Mouse (Mus musculus): ENCODE results near the gene Ccl6. TPM values are rescaled to one million over a fixed set of nuclear protein-coding genes. Genes with fewer than 3 reads are reported as not detected.

Gene Ccl6
- polyA plus RNA-seq, 1 experiment from 2014 or later, result 1.6 TPM

GRCm38 (mm10) chr11:83605535-83605934 is 12.6 kb upstream of the Ccl6 start:
- Histone ChIP-seq H3K4me1 (ENCODE audit: control insufficient read depth, insufficient read depth, low read length) (no peaks in the 10 kb centered on the region), H3K27ac (ENCODE audit: low read depth, low read length) (no peak overlapping the region), H3K36me3 (ENCODE audit: control insufficient read depth, insufficient read depth, low read length) (no peaks in the 10 kb centered on the region), H3K4me3 (ENCODE audit: low read depth, low read length) (no peak overlapping the region), H3K9me3 (replicated peaks; ENCODE audit: control insufficient read depth, low read length) (no peaks in the 10 kb centered on the region), H3K4me2 (ENCODE audit: low read length) (no peak overlapping the region), H3K27me3 (replicated peaks; ENCODE audit: control insufficient read depth, insufficient read depth, low read length) (no peaks in the 10 kb centered on the region), H3K9ac (ENCODE audit: low read length) (no peak overlapping the region)
- DNase-seq (ENCODE audit: low spot score) (no peak), ATAC-seq (no peak)
- 97% methylated on average over 3 of the region's 3 CpGs for WGBS

GRCm38 (mm10) chr11:83604698-83605097 is 11.8 kb upstream of the Ccl6 start:
- ATAC-seq (no peak), DNase-seq (ENCODE audit: low spot score) (no peak)
- Histone ChIP-seq H3K36me3 (ENCODE audit: control insufficient read depth, insufficient read depth, low read length) (no peaks in the 10 kb centered on the region), H3K27ac (ENCODE audit: low read depth, low read length) (no peak overlapping the region), H3K27me3 (replicated peaks; ENCODE audit: control insufficient read depth, insufficient read depth, low read length) (no peaks in the 10 kb centered on the region), H3K4me3 (ENCODE audit: low read depth, low read length) (no peak overlapping the region), H3K4me1 (ENCODE audit: control insufficient read depth, insufficient read depth, low read length) (no peaks in the 10 kb centered on the region), H3K9ac (ENCODE audit: low read length) (no peak overlapping the region), H3K4me2 (ENCODE audit: low read length) (no peak overlapping the region), H3K9me3 (replicated peaks; ENCODE audit: control insufficient read depth, low read length) (no peaks in the 10 kb centered on the region)
- WGBS, result 90% methylated on average over 4 of the region's 4 CpGs

GRCm38 (mm10) chr11:83603399-83603798 is 10.5 kb upstream of the Ccl6 start:
- Histone ChIP-seq H3K4me1 (ENCODE audit: control insufficient read depth, insufficient read depth, low read length) (no peaks in the 10 kb centered on the region), H3K27me3 (replicated peaks; ENCODE audit: control insufficient read depth, insufficient read depth, low read length) (no peaks in the 10 kb centered on the region), H3K4me2 (ENCODE audit: low read length) (no peak overlapping the region), H3K36me3 (ENCODE audit: control insufficient read depth, insufficient read depth, low read length) (no peaks in the 10 kb centered on the region), H3K9me3 (replicated peaks; ENCODE audit: control insufficient read depth, low read length) (no peaks in the 10 kb centered on the region), H3K4me3 (ENCODE audit: low read depth, low read length) (no peak overlapping the region), H3K27ac (ENCODE audit: low read depth, low read length) (no peak overlapping the region), H3K9ac (ENCODE audit: low read length) (no peak overlapping the region)
- no peak for ATAC-seq
- no peak for DNase-seq (ENCODE audit: low spot score)
- WGBS, result 94% methylated on average over 3 of the region's 3 CpGs

GRCm38 (mm10) chr11:83600576-83600975 is 7.7 kb upstream of the Ccl6 start:
- H3K4me1 ChIP-seq (ENCODE audit: control insufficient read depth, insufficient read depth, low read length), result no peaks in the 10 kb centered on the region
- ATAC-seq (no peak), DNase-seq (ENCODE audit: low spot score) (no peak)
- H3K27me3 ChIP-seq (replicated peaks; ENCODE audit: control insufficient read depth, insufficient read depth, low read length), result no peaks in the 10 kb centered on the region
- H3K9ac ChIP-seq (ENCODE audit: low read length), result no peak overlapping the region
- no peak overlapping the region for H3K4me2 ChIP-seq (ENCODE audit: low read length)
- H3K9me3 ChIP-seq (replicated peaks; ENCODE audit: control insufficient read depth, low read length), result no peaks in the 10 kb centered on the region
- H3K36me3 ChIP-seq (ENCODE audit: control insufficient read depth, insufficient read depth, low read length), result no peaks in the 10 kb centered on the region
- no peak overlapping the region for H3K27ac ChIP-seq (ENCODE audit: low read depth, low read length)
- 89% methylated on average over 2 of the region's 2 CpGs for WGBS
- no peak overlapping the region for H3K4me3 ChIP-seq (ENCODE audit: low read depth, low read length)

GRCm38 (mm10) chr11:83598991-83599390 is 6.1 kb upstream of the Ccl6 start:
- no peak overlapping the region for H3K4me3 ChIP-seq (ENCODE audit: low read depth, low read length)
- no peak overlapping the region for H3K4me2 ChIP-seq (ENCODE audit: low read length)
- no peak for DNase-seq (ENCODE audit: low spot score)
- H3K9ac ChIP-seq (ENCODE audit: low read length), result no peak overlapping the region
- no peaks in the 10 kb centered on the region for H3K9me3 ChIP-seq (replicated peaks; ENCODE audit: control insufficient read depth, low read length)
- WGBS, result 94% methylated on average over 3 of the region's 3 CpGs
- no peaks in the 10 kb centered on the region for H3K36me3 ChIP-seq (ENCODE audit: control insufficient read depth, insufficient read depth, low read length)
- no peaks in the 10 kb centered on the region for H3K4me1 ChIP-seq (ENCODE audit: control insufficient read depth, insufficient read depth, low read length)
- no peak for ATAC-seq
- H3K27ac ChIP-seq (ENCODE audit: low read depth, low read length), result no peak overlapping the region
- H3K27me3 ChIP-seq (replicated peaks; ENCODE audit: control insufficient read depth, insufficient read depth, low read length), result no peaks in the 10 kb centered on the region

GRCm38 (mm10) chr11:83598207-83598837 is 5.4 kb upstream of the Ccl6 start:
- no peak overlapping the region for H3K4me2 ChIP-seq (ENCODE audit: low read length)
- no peaks in the 10 kb centered on the region for H3K4me1 ChIP-seq (ENCODE audit: control insufficient read depth, insufficient read depth, low read length)
- H3K9ac ChIP-seq (ENCODE audit: low read length), result no peak overlapping the region
- DNase-seq (ENCODE audit: low spot score), result no peak
- H3K9me3 ChIP-seq (replicated peaks; ENCODE audit: control insufficient read depth, low read length), result no peaks in the 10 kb centered on the region
- no peak for ATAC-seq
- no peaks in the 10 kb centered on the region for H3K36me3 ChIP-seq (ENCODE audit: control insufficient read depth, insufficient read depth, low read length)
- WGBS, result 79% methylated on average over 3 of the region's 3 CpGs
- no peak overlapping the region for H3K27ac ChIP-seq (ENCODE audit: low read depth, low read length)
- H3K27me3 ChIP-seq (replicated peaks; ENCODE audit: control insufficient read depth, insufficient read depth, low read length), result no peaks in the 10 kb centered on the region
- no peak overlapping the region for H3K4me3 ChIP-seq (ENCODE audit: low read depth, low read length)

- no peaks in the 10 kb centered on the region for H3K9me3 ChIP-seq (replicated peaks; ENCODE audit: control insufficient read depth, low read length)
- no peak overlapping the region for H3K27ac ChIP-seq (ENCODE audit: low read depth, low read length)
- no peaks in the 10 kb centered on the region for H3K27me3 ChIP-seq (replicated peaks; ENCODE audit: control insufficient read depth, insufficient read depth, low read length)
- no peak overlapping the region for H3K4me3 ChIP-seq (ENCODE audit: low read depth, low read length)
- WGBS, result 92% methylated on average over 7 of the region's 7 CpGs
- H3K9ac ChIP-seq (ENCODE audit: low read length), result no peak overlapping the region
- no peaks in the 10 kb centered on the region for H3K4me1 ChIP-seq (ENCODE audit: control insufficient read depth, insufficient read depth, low read length)
- H3K4me2 ChIP-seq (ENCODE audit: low read length), result no peak overlapping the region
- no peaks in the 10 kb centered on the region for H3K36me3 ChIP-seq (ENCODE audit: control insufficient read depth, insufficient read depth, low read length)
- DNase-seq (ENCODE audit: low spot score) (no peak), ATAC-seq (no peak)
Measured at GRCm38 (mm10) chr11:83597796-83598195, 4.9 kb upstream of the Ccl6 start.

- Histone ChIP-seq H3K9ac (ENCODE audit: low read length) (no peak overlapping the region), H3K27me3 (replicated peaks; ENCODE audit: control insufficient read depth, insufficient read depth, low read length) (no peaks in the 10 kb centered on the region), H3K9me3 (replicated peaks; ENCODE audit: control insufficient read depth, low read length) (no peaks in the 10 kb centered on the region), H3K36me3 (ENCODE audit: control insufficient read depth, insufficient read depth, low read length) (no peaks in the 10 kb centered on the region), H3K4me3 (ENCODE audit: low read depth, low read length) (no peak overlapping the region), H3K27ac (ENCODE audit: low read depth, low read length) (no peak overlapping the region), H3K4me1 (ENCODE audit: control insufficient read depth, insufficient read depth, low read length) (no peaks in the 10 kb centered on the region), H3K4me2 (ENCODE audit: low read length) (no peak overlapping the region)
- ATAC-seq (no peak), DNase-seq (ENCODE audit: low spot score) (no peak)
- WGBS, result 81% methylated on average over 7 of the region's 7 CpGs
Measured at GRCm38 (mm10) chr11:83595669-83596455, 3.0 kb upstream of the Ccl6 start.

GRCm38 (mm10) chr11:83593453-83593852 is 566 bp upstream of the Ccl6 start:
- DNase-seq (ENCODE audit: low spot score) (no peak), ATAC-seq (no peak)
- WGBS, result 87% methylated on average over 5 of the region's 5 CpGs
- Histone ChIP-seq H3K27me3 (replicated peaks; ENCODE audit: control insufficient read depth, insufficient read depth, low read length) (no peaks in the 10 kb centered on the region), H3K4me3 (ENCODE audit: low read depth, low read length) (no peak overlapping the region), H3K36me3 (ENCODE audit: control insufficient read depth, insufficient read depth, low read length) (no peaks in the 10 kb centered on the region), H3K27ac (ENCODE audit: low read depth, low read length) (no peak overlapping the region), H3K4me1 (ENCODE audit: control insufficient read depth, insufficient read depth, low read length) (no peaks in the 10 kb centered on the region), H3K9ac (ENCODE audit: low read length) (no peak overlapping the region), H3K4me2 (ENCODE audit: low read length) (no peak overlapping the region), H3K9me3 (replicated peaks; ENCODE audit: control insufficient read depth, low read length) (no peaks in the 10 kb centered on the region)
